Mouse (Mus musculus): ENCODE measurements around the gene Mgmt.

GRCm38 (mm10) chr7:136846086-136846620 lies 48.3 kb upstream of the Mgmt start:
- no peak for TF ChIP-seq GATA1 (IDR thresholded peaks at IDR 0.05; ENCODE audit: borderline replicate concordance, low read length)
- no peak for TF ChIP-seq FLI1 (IDR thresholded peaks at IDR 0.05; ENCODE audit: low read length)
